Mouse (Mus musculus): Measurements from ENCODE around the gene Slc43a2. TPM values are rescaled to one million over a fixed set of nuclear protein-coding genes. Genes with fewer than 3 reads are reported as not detected.
"Not testable (repeated sequence)": the region's sequence is repeated elsewhere in the genome, so short reads cannot be mapped to it uniquely, and the experiment has no call there.

Slc43a2 gene
- polyA plus RNA-seq, 1 experiment from 2014 or later = 2.6 TPM

- Histone ChIP-seq H3K4me2 (no peak overlapping the region), H3K27me3 (no peaks in the 10 kb centered on the region), H3K27ac (no peak overlapping the region), H3K36me3 (no peaks in the 10 kb centered on the region), H3K9me3 (no peaks in the 10 kb centered on the region), H3K4me1 (peaks cover 15% of the 10 kb centered on the region; the same call in 1 of the 2 replicates), H3K4me3 (no peak overlapping the region), H3K9ac (no peak overlapping the region)
- WGBS = 76% methylated on average over 19 of the region's 19 CpGs
- no peak for ATAC-seq (ENCODE audit: insufficient number of reproducible peaks, low FRiP score, low TSS enrichment, low read depth)
Observed at GRCm38 (mm10) chr11:75540710-75541581, 9.5 kb downstream of the Slc43a2 start.

- WGBS = 81% methylated on average over 9 of the region's 9 CpGs
Observed at GRCm38 (mm10) chr11:75544713-75545112, 13.2 kb downstream of the Slc43a2 start.

GRCm38 (mm10) chr11:75546057-75546456, 14.6 kb downstream of the Slc43a2 start:
- Histone ChIP-seq H3K36me3 (no peaks in the 10 kb centered on the region), H3K4me3 (no peak overlapping the region), H3K4me2 (no peak overlapping the region), H3K9ac (no peak overlapping the region), H3K9me3 (no peaks in the 10 kb centered on the region), H3K27me3 (no peaks in the 10 kb centered on the region), H3K4me1 (peaks cover 12% of the 10 kb centered on the region), H3K27ac (no peak overlapping the region)
- WGBS = 64% methylated on average over 4 of the region's 4 CpGs
- no peak for ATAC-seq (ENCODE audit: insufficient number of reproducible peaks, low FRiP score, low TSS enrichment, low read depth)

More at GRCm38 (mm10) chr11:75544713-75545112, 13.2 kb downstream of the Slc43a2 start:
- Histone ChIP-seq H3K4me1 (0 out of 2 replicates have a peak, but pooled peaks cover 2% of the 10 kb centered on the region), H3K9ac (no peak overlapping the region), H3K9me3 (no peaks in the 10 kb centered on the region), H3K4me3 (no peak overlapping the region), H3K27me3 (no peaks in the 10 kb centered on the region), H3K36me3 (no peaks in the 10 kb centered on the region), H3K27ac (no peak overlapping the region), H3K4me2 (no peak overlapping the region)
- ATAC-seq (ENCODE audit: insufficient number of reproducible peaks, low FRiP score, low TSS enrichment, low read depth) = no peak

- no peak overlapping the region for H3K27ac ChIP-seq
- no peak overlapping the region for H3K9ac ChIP-seq
- no peaks in the 10 kb centered on the region for H3K9me3 ChIP-seq
- no peaks in the 10 kb centered on the region for H3K27me3 ChIP-seq
- WGBS = 35% methylated on average over 5 of the region's 5 CpGs
- no peak for ATAC-seq (ENCODE audit: insufficient number of reproducible peaks, low FRiP score, low TSS enrichment, low read depth)
- no peak overlapping the region for H3K4me3 ChIP-seq
- H3K4me2 ChIP-seq = no peak overlapping the region
- H3K4me1 ChIP-seq = peaks cover 33% of the 10 kb centered on the region
- no peaks in the 10 kb centered on the region for H3K36me3 ChIP-seq
Observed at GRCm38 (mm10) chr11:75549658-75550111, 18.2 kb downstream of the Slc43a2 start.

GRCm38 (mm10) chr11:75550200-75550946, 18.9 kb downstream of the Slc43a2 start:
- peaks cover 33% of the 10 kb centered on the region for H3K4me1 ChIP-seq
- no peak overlapping the region for H3K27ac ChIP-seq
- H3K4me2 ChIP-seq = no peak overlapping the region
- H3K36me3 ChIP-seq = no peaks in the 10 kb centered on the region
- no peak overlapping the region for H3K9ac ChIP-seq
- no peak for ATAC-seq (ENCODE audit: insufficient number of reproducible peaks, low FRiP score, low TSS enrichment, low read depth)
- H3K27me3 ChIP-seq = no peaks in the 10 kb centered on the region
- 66% methylated on average over 12 of the region's 12 CpGs for WGBS
- H3K4me3 ChIP-seq = no peak overlapping the region
- H3K9me3 ChIP-seq = no peaks in the 10 kb centered on the region

- H3K27ac ChIP-seq = peak overlapping the region; percentile 79
Observed at GRCm38 (mm10) chr11:75551321-75551720, 19.8 kb downstream of the Slc43a2 start.

GRCm38 (mm10) chr11:75551961-75552441, 20.5 kb downstream of the Slc43a2 start:
- 0 out of 2 replicates have a peak overlapping the region, but pooled peaks have one; percentile 12 for H3K4me2 ChIP-seq
- H3K27me3 ChIP-seq = no peaks in the 10 kb centered on the region
- no peak overlapping the region for H3K4me3 ChIP-seq
- 21% methylated on average over 9 of the region's 9 CpGs for WGBS
- H3K4me1 ChIP-seq = peaks cover 33% of the 10 kb centered on the region
- peak overlapping the region; percentile 79 for H3K27ac ChIP-seq
- no peaks in the 10 kb centered on the region for H3K9me3 ChIP-seq
- H3K9ac ChIP-seq = no peak overlapping the region
- peak; percentile 61; the same call in 1 of the 2 replicates for ATAC-seq (ENCODE audit: insufficient number of reproducible peaks, low FRiP score, low TSS enrichment, low read depth)
- H3K36me3 ChIP-seq = no peaks in the 10 kb centered on the region

More at GRCm38 (mm10) chr11:75551321-75551720, 19.8 kb downstream of the Slc43a2 start:
- Histone ChIP-seq H3K4me1 (peaks cover 33% of the 10 kb centered on the region), H3K9me3 (no peaks in the 10 kb centered on the region), H3K4me3 (no peak overlapping the region), H3K36me3 (no peaks in the 10 kb centered on the region), H3K9ac (no peak overlapping the region), H3K4me2 (no peak overlapping the region), H3K27me3 (no peaks in the 10 kb centered on the region)
- ATAC-seq (ENCODE audit: insufficient number of reproducible peaks, low FRiP score, low TSS enrichment, low read depth) = no peak
- 89% methylated on average over 5 of the region's 5 CpGs for WGBS

- no peak overlapping the region for H3K9ac ChIP-seq
- peak overlapping the region; percentile 79 for H3K27ac ChIP-seq
- H3K4me2 ChIP-seq = no peak overlapping the region
- WGBS = 29% methylated on average over 7 of the region's 7 CpGs
- no peak for ATAC-seq (ENCODE audit: insufficient number of reproducible peaks, low FRiP score, low TSS enrichment, low read depth)
- no peak overlapping the region for H3K4me3 ChIP-seq
- H3K9me3 ChIP-seq = no peaks in the 10 kb centered on the region
- H3K27me3 ChIP-seq = no peaks in the 10 kb centered on the region
- H3K4me1 ChIP-seq = peaks cover 33% of the 10 kb centered on the region
- H3K36me3 ChIP-seq = no peaks in the 10 kb centered on the region
Observed at GRCm38 (mm10) chr11:75552906-75553482, 21.5 kb downstream of the Slc43a2 start.

GRCm38 (mm10) chr11:75556006-75556405, 24.5 kb downstream of the Slc43a2 start:
- not testable (repeated sequence) for H3K27me3 ChIP-seq; H3K9me3 ChIP-seq; H3K36me3 ChIP-seq; ATAC-seq (ENCODE audit: insufficient number of reproducible peaks, low FRiP score, low TSS enrichment, low read depth); H3K4me2 ChIP-seq; H3K4me3 ChIP-seq; H3K9ac ChIP-seq; H3K27ac ChIP-seq
- H3K4me1 ChIP-seq = peaks cover 22% of the 10 kb centered on the region
- WGBS = 93% methylated on average over 6 of the region's 6 CpGs

- Histone ChIP-seq H3K4me2 (no peak overlapping the region), H3K36me3 (no peaks in the 10 kb centered on the region), H3K4me1 (peaks cover 10% of the 10 kb centered on the region), H3K4me3 (no peak overlapping the region), H3K9me3 (no peaks in the 10 kb centered on the region), H3K27ac (no peak overlapping the region), H3K9ac (no peak overlapping the region), H3K27me3 (no peaks in the 10 kb centered on the region)
- no peak for ATAC-seq (ENCODE audit: insufficient number of reproducible peaks, low FRiP score, low TSS enrichment, low read depth)
- WGBS = 82% methylated on average over 6 of the region's 6 CpGs
Observed at GRCm38 (mm10) chr11:75557142-75557541, 25.6 kb downstream of the Slc43a2 start.

- WGBS = 96% methylated on average over 1 of the region's 1 CpGs
- no peak overlapping the region for H3K27ac ChIP-seq
Observed at GRCm38 (mm10) chr11:75558101-75558500, 26.6 kb downstream of the Slc43a2 start.

More at GRCm38 (mm10) chr11:75558101-75558500, 26.6 kb downstream of the Slc43a2 start:
- H3K4me3 ChIP-seq = no peak overlapping the region
- no peak overlapping the region for H3K9ac ChIP-seq
- H3K36me3 ChIP-seq = no peaks in the 10 kb centered on the region
- H3K27me3 ChIP-seq = no peaks in the 10 kb centered on the region
- no peak overlapping the region for H3K4me2 ChIP-seq
- no peaks in the 10 kb centered on the region for H3K9me3 ChIP-seq
- H3K4me1 ChIP-seq = peaks cover under 1% of the 10 kb centered on the region; the same call in 1 of the 2 replicates
- no peak for ATAC-seq (ENCODE audit: insufficient number of reproducible peaks, low FRiP score, low TSS enrichment, low read depth)

All from limb, embryonic 15.5 days (tissue).